Mouse (Mus musculus) naive thymus-derived CD4-positive, alpha-beta T cell, adult 5 months (primary cell): ENCODE results near the gene Chrna7. TPM values are rescaled to one million over a fixed set of nuclear protein-coding genes. Genes with fewer than 3 reads are reported as not detected.

Experiments used
- polyA plus RNA-seq: library from polyadenylated mRNA; unstranded; fragments of 100-300 nt; shearing (Covaris generic); gene quantifications from one replicate; pipeline ENCODE4 v1.2.1, GENCODE M21; 2017

Gene Chrna7
- not detected for polyA plus RNA-seq

DNA sequence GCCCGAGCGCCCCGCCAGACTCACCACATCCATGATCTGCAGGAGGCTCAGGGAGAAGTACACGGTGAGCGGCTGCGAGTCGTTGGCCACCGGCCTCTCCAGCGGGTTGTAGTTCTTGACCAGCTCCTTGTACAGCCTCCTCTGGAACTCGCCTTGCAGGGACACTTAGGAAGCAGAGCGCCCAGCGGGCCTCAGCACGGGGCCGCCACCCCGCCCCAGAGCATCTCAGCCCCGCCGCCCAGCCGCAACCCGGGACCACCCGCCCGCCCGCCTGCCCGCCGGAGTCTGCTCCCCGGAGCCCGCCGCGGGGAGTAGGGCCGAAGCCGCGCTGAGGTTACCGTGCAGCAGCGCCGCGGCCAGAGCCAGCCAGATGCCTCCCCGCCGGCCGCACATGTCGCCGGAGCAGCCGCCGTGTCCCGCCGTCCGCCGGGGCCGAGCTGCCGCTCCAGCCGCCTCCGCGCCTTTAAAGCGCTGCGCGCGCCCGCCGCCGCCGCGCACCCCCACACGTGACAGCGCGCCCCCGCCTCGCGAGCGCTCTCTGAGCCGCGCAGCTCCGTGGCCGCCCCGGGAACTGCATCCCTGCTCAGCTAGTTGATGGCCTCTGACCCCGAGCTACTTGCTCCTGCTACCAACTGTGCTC is at the start of gene Chrna7:
TSS of gene Chrna7 (minus strand) at position 486 of the 640 bp plus-strand sequence.

Other genes with a start within 250 kb of the Chrna7 start
- gene Otud7a, start 232.2 kb upstream of the Chrna7 start, polyA plus RNA-seq, result not detected